Mouse (Mus musculus) testis, adult 2 months (tissue): Measurements from ENCODE around the gene Fkbp1a. TPM values are rescaled to one million over a fixed set of nuclear protein-coding genes. Genes with fewer than 3 reads are reported as not detected.
A peak's percentile ranks its signal among the peaks of the same experiment; 100 is the strongest.

Experiments used
- H3K27ac ChIP-seq: fragments of 200-500 bp; 2 replicates; pipeline ENCODE4 v1.5.1; 2012; ENCODE audit warnings: low read depth, low read length; ENCODE audit not compliant: control insufficient read depth, insufficient read depth
- H3K27me3 ChIP-seq: fragments of 200-500 bp; 2 replicates; pipeline ENCODE4 v1.6.1; 2012; ENCODE audit warnings: mild to moderate bottlenecking, low read length, moderate library complexity; ENCODE audit not compliant: control insufficient read depth, insufficient read depth
- H3K36me3 ChIP-seq: fragments of 200-500 bp; 2 replicates; pipeline ENCODE4 v1.6.1; 2012; ENCODE audit warnings: mild to moderate bottlenecking, low read length; ENCODE audit not compliant: control insufficient read depth, insufficient read depth
- H3K4me1 ChIP-seq: fragments of 200-500 bp; 2 replicates; pipeline ENCODE4 v1.6.1; 2012; ENCODE audit warnings: low read length; ENCODE audit not compliant: control insufficient read depth, insufficient read depth
- H3K4me3 ChIP-seq: fragments of 200-500 bp; 2 replicates; pipeline ENCODE4 v1.5.1; 2012; ENCODE audit warnings: low read depth, mild to moderate bottlenecking, low read length, moderate library complexity, mixed read lengths; ENCODE audit not compliant: control insufficient read depth
- CTCF ChIP-seq: fragments of 200-500 bp; IDR thresholded peaks from 2 replicates; pipeline ENCODE4 v1.5.1; 2012; ENCODE audit warnings: low read depth, mild to moderate bottlenecking, inconsistent platforms, low read length, moderate library complexity; ENCODE audit not compliant: control insufficient read depth, insufficient read depth, insufficient replicate concordance
- POLR2A ChIP-seq: fragments of 200-500 bp; IDR thresholded peaks from 2 replicates; pipeline ENCODE4 v1.6.1; 2012; ENCODE audit warnings: low read depth, mild to moderate bottlenecking, inconsistent platforms, low read length, moderate library complexity; ENCODE audit not compliant: control insufficient read depth
- polyA plus RNA-seq: library from polyadenylated mRNA; depleted of rRNA; stranded (reverse); fragments of >200 nt; gene quantifications from 2 replicates; pipeline ENCODE4 v1.2.3, GENCODE M21; 2012

The Fkbp1a gene
- polyA plus RNA-seq, 1 experiment = 184 TPM

DNA sequence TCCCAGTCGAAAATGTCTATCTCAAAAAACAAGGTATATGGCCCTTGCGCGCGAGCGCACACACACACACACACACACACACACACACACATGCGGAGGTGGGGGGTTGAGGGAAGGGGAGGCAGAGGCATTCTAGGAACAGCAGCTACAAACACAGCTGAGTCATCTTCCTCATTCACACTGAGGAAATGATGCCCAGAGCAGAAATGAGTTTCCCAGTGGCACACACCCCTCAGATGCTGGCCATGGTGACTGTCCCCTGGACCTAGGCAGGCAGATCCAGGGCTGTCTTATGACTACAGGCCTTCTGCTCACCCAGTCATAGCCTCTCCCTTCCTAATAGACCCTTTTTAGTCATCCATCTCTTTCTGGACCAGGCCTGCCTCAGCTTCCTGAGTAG, 8.7 kb upstream of the Fkbp1a start:
- no peaks in the 10 kb centered on the region for H3K4me1 ChIP-seq
- TF ChIP-seq POLR2A (no peak), CTCF (no peak)
- no peak overlapping the region for H3K4me3 ChIP-seq
- H3K27ac ChIP-seq = no peak overlapping the region
- H3K27me3 ChIP-seq = no peaks in the 10 kb centered on the region
- H3K36me3 ChIP-seq = no peaks in the 10 kb centered on the region

DNA sequence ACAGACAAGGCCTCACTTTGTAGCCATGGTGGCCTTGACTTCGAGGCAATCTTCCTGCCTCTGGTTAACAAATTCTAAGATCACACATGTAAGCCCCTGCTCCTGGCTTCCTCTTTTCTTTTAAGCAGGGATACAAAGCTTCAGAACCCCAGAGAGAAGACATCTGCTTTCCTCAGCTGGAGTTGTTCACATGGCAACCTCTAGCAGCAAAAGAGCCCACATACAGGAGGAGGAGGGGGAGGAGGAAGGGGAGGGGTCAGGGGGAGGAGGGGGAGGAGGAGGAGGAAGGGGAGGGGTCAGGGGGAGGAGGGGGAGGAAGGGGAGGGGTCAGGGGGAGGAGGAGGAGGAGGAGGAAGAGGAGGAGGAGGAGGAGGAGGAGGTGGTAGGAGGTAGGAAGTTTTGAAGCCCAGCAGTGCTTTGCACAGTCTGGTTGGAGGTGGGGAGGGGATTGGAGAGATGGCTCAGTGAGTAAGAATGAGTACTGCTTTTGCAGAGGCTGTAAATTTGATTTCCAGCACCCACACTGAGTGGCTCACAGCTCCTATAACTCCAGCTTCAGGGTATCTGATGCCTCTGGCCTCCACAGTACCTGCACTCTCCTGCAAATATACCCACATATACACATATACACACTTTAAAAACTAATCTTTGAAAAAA, 6.2 kb upstream of the Fkbp1a start:
- no peak for TF ChIP-seq POLR2A
- Histone ChIP-seq H3K27ac (no peak overlapping the region), H3K4me3 (no peak overlapping the region), H3K4me1 (no peaks in the 10 kb centered on the region), H3K36me3 (no peaks in the 10 kb centered on the region), H3K27me3 (no peaks in the 10 kb centered on the region)

DNA sequence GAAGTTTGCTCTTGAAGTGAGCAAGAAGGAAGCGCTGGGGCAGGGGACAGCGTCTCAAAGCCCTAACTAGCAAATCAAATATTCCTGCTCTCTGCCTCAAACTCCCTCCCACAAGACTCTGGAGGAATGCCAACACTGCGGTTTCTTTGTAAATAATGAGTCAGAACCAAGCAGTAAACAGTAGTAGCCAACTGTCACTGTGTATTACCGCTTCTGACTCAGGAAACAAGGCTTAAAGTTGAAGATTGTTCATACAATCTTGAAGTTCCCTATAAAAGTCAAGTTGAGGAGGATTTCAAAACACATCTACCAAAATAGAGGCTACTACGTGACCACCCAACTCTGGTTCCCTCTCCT, 5.7 kb upstream of the Fkbp1a start:
- H3K27me3 ChIP-seq = no peaks in the 10 kb centered on the region
- peaks cover 2% of the 10 kb centered on the region; the same call in 1 of the 2 replicates for H3K4me1 ChIP-seq
- no peaks in the 10 kb centered on the region for H3K36me3 ChIP-seq
- H3K27ac ChIP-seq = no peak overlapping the region
- no peak overlapping the region for H3K4me3 ChIP-seq
- no peak for TF ChIP-seq POLR2A
- TF ChIP-seq CTCF = no peak

DNA sequence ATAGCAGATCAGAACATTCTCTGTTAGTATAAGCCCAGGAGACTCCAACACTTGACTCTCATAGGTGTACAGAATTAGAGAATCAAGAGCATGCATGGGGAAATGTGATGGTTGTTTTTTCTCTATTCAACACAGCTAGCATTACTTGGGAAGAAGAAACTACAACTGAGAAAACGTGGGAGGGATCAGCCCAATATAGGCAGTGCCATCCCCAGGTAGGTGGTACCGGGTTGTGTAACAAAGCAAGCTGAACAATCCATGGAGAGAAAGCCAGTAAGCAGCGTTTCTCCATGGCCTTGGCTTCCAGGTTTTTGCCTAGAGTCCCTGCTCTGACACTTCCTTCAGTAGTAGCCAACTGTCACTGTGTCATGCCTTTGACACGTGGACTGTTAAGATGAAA, 3.6 kb upstream of the Fkbp1a start:
- Histone ChIP-seq H3K4me3 (no peak overlapping the region), H3K27ac (no peak overlapping the region), H3K27me3 (no peaks in the 10 kb centered on the region), H3K36me3 (no peaks in the 10 kb centered on the region), H3K4me1 (peaks cover 7% of the 10 kb centered on the region)
- no peak for TF ChIP-seq CTCF
- TF ChIP-seq POLR2A = no peak

DNA sequence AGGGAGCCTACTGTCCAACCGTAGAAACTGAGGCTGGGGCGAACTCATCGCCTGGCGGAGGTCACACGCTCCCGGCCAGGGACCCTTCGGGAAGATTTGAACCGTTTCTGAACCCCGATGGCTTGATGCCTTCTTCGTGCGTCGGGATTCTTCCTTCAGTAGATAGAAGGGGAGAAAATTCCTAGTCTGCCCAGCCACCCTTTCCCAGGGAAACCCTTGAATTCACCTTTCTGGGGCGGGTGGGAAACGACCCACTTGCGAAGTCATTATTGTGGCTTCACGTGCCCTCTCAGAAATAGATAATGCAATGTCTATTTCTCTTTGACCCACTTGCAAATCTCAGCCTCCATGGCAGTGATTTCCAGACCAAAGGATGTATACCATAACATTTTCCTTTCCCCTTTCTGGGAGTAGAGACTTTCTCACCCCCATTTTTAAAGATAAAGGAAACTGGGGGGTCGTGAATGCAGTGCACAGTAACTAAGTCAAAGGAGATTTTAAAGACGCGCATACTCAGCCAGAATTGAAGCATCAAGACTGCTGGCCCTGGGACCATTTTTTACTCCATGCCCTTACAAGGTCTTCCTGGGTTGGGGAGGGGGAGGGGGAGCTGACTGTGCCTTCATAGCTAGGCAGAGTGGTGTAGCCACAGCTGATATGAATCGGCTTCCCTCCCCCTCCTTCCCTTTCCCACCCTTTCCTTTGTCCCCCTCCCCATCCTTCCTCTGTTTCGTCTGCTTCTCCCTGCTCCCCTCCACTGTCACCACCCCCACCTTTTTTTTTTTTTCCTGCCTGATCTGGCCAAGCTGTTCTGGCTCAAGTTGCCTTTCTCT, 996 bp downstream of the Fkbp1a start:
- H3K27me3 ChIP-seq = no peaks in the 10 kb centered on the region
- peaks cover 9% of the 10 kb centered on the region for H3K4me1 ChIP-seq
- H3K4me3 ChIP-seq = peak overlapping the region; percentile 96
- TF ChIP-seq POLR2A (no peak), CTCF (no peak)
- peaks cover 4% of the 10 kb centered on the region for H3K36me3 ChIP-seq
- H3K27ac ChIP-seq = peak overlapping the region; percentile 93

DNA sequence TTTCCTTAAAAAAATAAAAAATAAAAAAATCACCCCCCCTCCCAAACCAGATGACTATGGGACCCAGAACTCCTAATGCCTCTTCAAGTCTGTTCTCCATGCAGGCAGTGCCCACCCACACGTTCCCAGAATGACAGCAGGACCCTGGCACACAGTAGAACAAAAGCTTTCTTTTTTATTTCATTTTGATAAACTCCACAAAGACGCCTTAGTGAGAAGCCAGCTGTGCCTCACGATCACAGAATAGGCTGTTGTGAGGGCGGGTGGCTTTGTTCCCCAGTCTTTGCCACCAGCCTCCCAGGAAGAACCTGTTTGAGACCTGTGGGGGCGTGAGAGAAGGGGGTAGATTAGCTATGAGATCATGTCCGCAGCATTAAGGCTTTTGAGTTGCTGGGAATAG, 2.4 kb downstream of the Fkbp1a start:
- no peaks in the 10 kb centered on the region for H3K27me3 ChIP-seq
- H3K27ac ChIP-seq = no peak overlapping the region
- H3K4me1 ChIP-seq = peaks cover 9% of the 10 kb centered on the region
- TF ChIP-seq CTCF (no peak), POLR2A (no peak)
- peaks cover 4% of the 10 kb centered on the region for H3K36me3 ChIP-seq
- H3K4me3 ChIP-seq = no peak overlapping the region

DNA sequence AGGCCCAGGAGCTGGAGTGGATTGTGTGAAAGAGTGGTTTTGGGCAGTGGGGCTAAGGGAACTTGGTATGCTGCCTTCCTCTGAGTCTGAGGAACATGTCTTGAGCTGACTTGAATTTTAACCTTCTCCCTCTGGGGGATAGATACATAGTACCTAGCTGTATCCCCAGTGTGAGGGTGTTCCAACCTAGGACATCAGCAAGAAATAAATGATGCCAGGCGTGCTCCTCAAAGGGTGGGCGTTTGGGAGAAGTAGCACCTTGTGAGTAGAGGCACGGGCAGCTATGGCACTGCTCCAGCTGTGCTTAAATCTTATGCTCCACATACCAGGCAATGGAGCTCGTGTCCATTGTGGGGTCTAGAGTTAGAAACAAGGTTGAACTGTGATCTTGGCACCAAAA, 4.3 kb downstream of the Fkbp1a start:
- no peak for TF ChIP-seq POLR2A
- no peak for TF ChIP-seq CTCF
- no peak overlapping the region for H3K4me3 ChIP-seq

More for the DNA sequence above, 4.3 kb downstream of the Fkbp1a start:
- no peak overlapping the region for H3K27ac ChIP-seq
- peaks cover 4% of the 10 kb centered on the region for H3K36me3 ChIP-seq
- H3K27me3 ChIP-seq = no peaks in the 10 kb centered on the region
- H3K4me1 ChIP-seq = peaks cover 6% of the 10 kb centered on the region
